Mouse (Mus musculus) forebrain, postnatal 0 days (tissue): ENCODE measurements around the gene Lyzl4. TPM values are rescaled to one million over a fixed set of nuclear protein-coding genes. Genes with fewer than 3 reads are reported as not detected.
"Not testable (repeated sequence)": the region's sequence is repeated elsewhere in the genome, so short reads cannot be mapped to it uniquely, and the experiment has no call there.

Experiments
- ATAC-seq: fragments of 200-750 bp; cut with Nextera tagmentation; 2 replicates; pipeline ENCODE4 v1.8.0; 2017; ENCODE audit warnings: mild to moderate bottlenecking, moderate library complexity
- DNase-seq: peaks from one replicate; pipeline ENCODE4 v3.0.0-alpha.2; 2015
- H3K27ac ChIP-seq: fragments of 300-500 bp; sonication (generic); 2 replicates; pipeline ENCODE4 v1.5.1; 2014; ENCODE audit warnings: low read depth, mild to moderate bottlenecking, antibody characterized with exemption, low read length, moderate library complexity, mixed read lengths
- H3K27me3 ChIP-seq: fragments of 300-500 bp; sonication (generic); 2 replicates; pipeline ENCODE4 v1.6.1; 2014; ENCODE audit warnings: mild to moderate bottlenecking, low read length, mixed read lengths; ENCODE audit not compliant: insufficient read depth
- H3K36me3 ChIP-seq: fragments of 300-500 bp; sonication (generic); 2 replicates; pipeline ENCODE4 v1.6.1; 2014; ENCODE audit warnings: mild to moderate bottlenecking, moderate library complexity; ENCODE audit not compliant: insufficient read depth
- H3K4me1 ChIP-seq: fragments of 300-500 bp; sonication (generic); 2 replicates; pipeline ENCODE4 v1.6.1; 2014; ENCODE audit warnings: antibody characterized with exemption; ENCODE audit not compliant: insufficient read depth
- H3K4me2 ChIP-seq: fragments of 300-500 bp; sonication (generic); 2 replicates; pipeline ENCODE4 v1.6.1; 2014; ENCODE audit warnings: low read depth, mild to moderate bottlenecking, moderate library complexity
- H3K4me3 ChIP-seq: fragments of 300-500 bp; sonication (generic); 2 replicates; pipeline ENCODE4 v1.5.1; 2014; ENCODE audit warnings: low read depth, low read length, mixed read lengths
- H3K9ac ChIP-seq: fragments of 300-500 bp; sonication (generic); 2 replicates; pipeline ENCODE4 v1.6.1; 2014; ENCODE audit warnings: mild to moderate bottlenecking
- H3K9me3 ChIP-seq: fragments of 300-500 bp; sonication (generic); 2 replicates; pipeline ENCODE4 v1.6.1; 2016; ENCODE audit warnings: low read length
- CTCF ChIP-seq: sonication (generic); IDR thresholded peaks from 2 replicates; pipeline ENCODE4 v1.5.1; 2016; ENCODE audit warnings: antibody characterized with exemption, control low read depth, low read depth
- WGBS: fragments of 180-500 bp; shearing (Covaris S2); extraction: QIAGEN DNeasy Blood & Tissue Kit; methylation state at CpG from one replicate; pipeline ENCODE4 v1.1.7; 2014; 5-methylcytosine and 5-hydroxymethylcytosine counted together
- polyA plus RNA-seq: library from polyadenylated mRNA; unstranded; fragments of >200 nt; fragmentation: Nextera tagmentation; extraction: Ambion mirVana; gene quantifications from 2 replicates; pipeline ENCODE4 v1.2.1, GENCODE M21; 2015
- total RNA-seq: library from RNA; depleted of rRNA; stranded (reverse); fragments of >200 nt; gene quantifications from 2 replicates; pipeline ENCODE4 v1.2.3, GENCODE M21; 2014

Gene Lyzl4
- total and polyA plus RNA-seq, 2 experiments from 2014 or later: not detected

DNA sequence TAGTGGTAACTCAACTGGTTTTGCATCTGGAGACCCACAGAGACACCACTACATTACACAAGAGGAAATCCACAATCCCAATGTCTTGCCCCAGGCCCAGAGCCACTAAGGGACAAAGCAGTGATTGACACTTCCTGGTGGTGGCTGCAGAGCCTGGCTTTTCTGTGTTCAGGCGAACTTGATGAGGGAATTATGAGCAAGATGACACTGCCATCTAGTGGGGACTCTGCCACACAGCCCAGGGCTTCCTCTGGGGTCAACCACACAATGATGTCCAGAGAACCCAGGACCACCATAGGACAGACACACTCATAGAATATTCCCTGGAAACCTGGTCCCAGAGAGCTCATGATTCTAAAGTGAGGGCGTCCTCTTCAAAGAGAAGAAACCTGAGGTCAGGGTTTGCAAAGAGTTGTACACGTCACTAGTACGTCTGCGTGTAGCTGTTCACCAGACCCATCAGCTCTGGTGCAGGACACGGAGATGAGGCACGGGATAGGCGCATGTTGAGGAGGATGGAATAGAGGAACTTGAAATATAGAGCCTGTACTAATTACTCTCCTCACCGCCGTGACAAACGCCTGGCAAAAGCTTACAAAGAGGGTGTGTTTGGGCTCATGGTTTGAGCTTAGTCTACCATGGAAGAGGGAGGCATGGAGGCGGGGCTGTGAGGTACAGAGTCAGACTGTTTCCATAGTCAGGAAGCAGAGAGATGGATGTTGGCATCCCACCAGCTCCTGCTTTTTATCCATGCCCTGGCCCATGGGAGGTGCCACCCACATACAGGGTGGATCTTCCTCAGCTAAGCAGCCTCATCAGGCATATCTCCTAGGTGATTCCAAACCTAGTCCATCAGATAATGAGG, 36.2 kb downstream of the Lyzl4 start:
- no peaks in the 10 kb centered on the region for H3K27me3 ChIP-seq
- H3K4me1 ChIP-seq: no peaks in the 10 kb centered on the region; the same call in 1 of the 2 replicates
- H3K4me2 ChIP-seq: no peak overlapping the region
- no peaks in the 10 kb centered on the region for H3K36me3 ChIP-seq
- no peaks in the 10 kb centered on the region for H3K9me3 ChIP-seq
- H3K27ac ChIP-seq: no peak overlapping the region
- peak; percentile 80 for ATAC-seq
- peak; percentile 89 for DNase-seq
- no peak overlapping the region for H3K9ac ChIP-seq
- 52% methylated on average over 12 of the region's 12 CpGs for WGBS
- peak; percentile 97 for TF ChIP-seq CTCF
- no peak overlapping the region for H3K4me3 ChIP-seq

DNA sequence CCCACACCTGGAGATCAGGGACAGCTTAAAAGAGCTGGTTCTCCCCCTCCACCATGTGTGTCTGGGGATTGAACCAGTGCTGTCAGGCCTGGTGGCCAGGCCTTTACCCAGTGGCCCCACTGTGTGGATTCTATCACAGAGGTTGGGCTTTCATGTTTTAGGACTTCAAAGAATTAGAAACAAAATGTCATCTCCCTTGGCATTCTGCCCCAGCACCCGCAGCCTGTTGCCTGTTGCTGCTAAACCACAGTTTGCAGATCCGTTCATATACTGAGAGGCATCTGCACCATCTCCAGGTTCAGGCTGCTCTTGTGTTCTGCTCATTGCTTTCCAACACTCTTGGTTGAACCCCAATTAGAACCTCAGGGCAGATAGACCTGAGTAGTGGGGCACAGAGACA, 39.5 kb downstream of the Lyzl4 start:
- Histone ChIP-seq H3K4me3 (no peak overlapping the region), H3K27me3 (no peaks in the 10 kb centered on the region), H3K4me1 (peaks cover 9% of the 10 kb centered on the region; the same call in 1 of the 2 replicates), H3K4me2 (no peak overlapping the region), H3K36me3 (no peaks in the 10 kb centered on the region), H3K9me3 (no peaks in the 10 kb centered on the region), H3K9ac (no peak overlapping the region), H3K27ac (no peak overlapping the region)
- DNase-seq (no peak), ATAC-seq (no peak)
- WGBS: 68% methylated on average over 2 of the region's 2 CpGs
- TF ChIP-seq CTCF: no peak

DNA sequence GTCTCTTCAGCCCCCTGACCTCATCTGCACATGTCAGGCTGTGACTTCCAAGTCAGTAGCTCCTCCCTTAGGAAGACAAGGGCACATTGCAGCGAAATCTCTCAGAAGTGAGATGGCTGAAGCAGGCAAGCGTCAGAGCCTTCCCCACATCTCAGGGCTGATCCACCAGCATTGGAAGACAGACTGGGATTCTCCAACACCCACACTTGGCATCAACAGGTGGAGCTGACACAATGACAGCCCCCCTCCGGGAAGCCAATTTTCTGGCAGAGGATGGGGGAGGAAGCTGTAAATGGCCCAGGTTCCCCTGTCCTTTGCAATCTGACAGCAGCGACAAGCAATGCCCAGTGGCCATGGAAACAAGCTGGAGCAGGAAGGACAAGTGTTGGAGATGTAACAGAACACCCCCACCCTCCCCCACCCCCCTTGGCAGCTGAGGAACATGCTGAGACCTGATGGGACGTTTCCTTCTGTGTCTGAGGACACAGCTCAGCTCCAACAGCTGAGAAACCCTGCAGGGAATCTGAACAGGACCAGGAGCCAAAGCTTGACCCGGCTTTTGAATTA, 41.0 kb downstream of the Lyzl4 start:
- WGBS: 35% methylated on average over 6 of the region's 6 CpGs
- Histone ChIP-seq H3K4me1 (peaks cover 9% of the 10 kb centered on the region; the same call in 1 of the 2 replicates), H3K4me2 (no peak overlapping the region), H3K27me3 (no peaks in the 10 kb centered on the region), H3K4me3 (no peak overlapping the region), H3K36me3 (no peaks in the 10 kb centered on the region), H3K27ac (peak overlapping the region; percentile 62; the same call in 1 of the 2 replicates), H3K9ac (no peak overlapping the region), H3K9me3 (no peaks in the 10 kb centered on the region)
- DNase-seq (peak; percentile 56), ATAC-seq (peak; percentile 61)
- no peak for TF ChIP-seq CTCF

DNA sequence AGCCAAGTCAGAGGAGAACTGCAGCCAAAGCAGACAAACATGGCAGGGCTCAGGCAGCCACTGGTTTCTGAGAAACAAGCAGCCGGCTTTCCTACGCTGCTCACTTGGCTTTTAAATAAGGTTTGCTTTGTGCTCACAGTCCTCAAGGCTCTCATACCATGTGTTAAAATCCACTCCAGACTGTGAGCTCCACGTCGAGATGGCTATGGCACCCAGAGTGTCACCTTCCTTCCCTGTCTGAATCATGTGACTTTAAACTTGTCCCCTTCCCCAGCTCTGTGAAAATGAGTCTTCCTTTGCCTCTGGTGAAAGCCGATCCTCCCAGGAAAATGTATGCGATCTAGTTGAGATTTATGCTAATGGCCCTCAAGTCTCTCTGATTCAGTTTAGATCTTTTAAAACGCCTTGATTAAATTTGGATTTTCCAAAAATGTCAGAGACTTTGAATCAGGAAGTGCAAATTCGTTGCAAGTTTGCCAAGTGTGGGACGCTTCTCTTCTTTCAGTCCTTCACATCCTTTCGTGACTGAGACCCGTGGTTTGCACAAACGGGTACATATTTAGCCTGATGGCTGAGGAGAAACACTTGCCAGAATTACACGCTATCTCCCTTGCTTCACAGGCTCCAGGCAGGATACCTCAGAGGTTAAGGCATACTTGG, 41.6 kb downstream of the Lyzl4 start:
- Histone ChIP-seq H3K9me3 (no peaks in the 10 kb centered on the region), H3K4me1 (peaks cover 9% of the 10 kb centered on the region; the same call in 1 of the 2 replicates), H3K27me3 (no peaks in the 10 kb centered on the region), H3K4me3 (no peak overlapping the region), H3K36me3 (no peaks in the 10 kb centered on the region), H3K4me2 (no peak overlapping the region), H3K27ac (peak overlapping the region; percentile 62), H3K9ac (no peak overlapping the region)
- ATAC-seq (peak; percentile 59), DNase-seq (peak; percentile 59)
- 21% methylated on average over 13 of the region's 13 CpGs for WGBS
- TF ChIP-seq CTCF: no peak

DNA sequence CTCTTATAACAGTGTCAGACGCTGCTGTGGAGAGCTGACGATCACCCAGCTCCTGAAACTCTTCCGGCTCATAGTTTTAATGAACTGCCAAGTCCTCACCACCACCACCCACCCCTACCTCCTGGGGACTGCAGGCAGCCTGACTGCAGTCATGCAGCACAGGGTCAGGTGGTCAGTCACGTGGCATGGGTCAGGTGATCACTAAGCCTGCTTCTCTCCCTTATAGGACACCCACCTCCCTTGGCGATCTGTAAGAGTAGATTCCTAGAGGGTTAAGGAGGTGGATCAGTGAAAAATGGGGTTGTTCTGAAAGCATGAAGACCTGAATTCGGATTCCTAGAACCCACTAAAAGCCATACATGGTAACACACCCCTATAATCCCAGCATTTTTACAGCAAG, 42.3 kb downstream of the Lyzl4 start:
- Histone ChIP-seq H3K4me3 (no peak overlapping the region), H3K4me2 (no peak overlapping the region), H3K27me3 (no peaks in the 10 kb centered on the region), H3K36me3 (no peaks in the 10 kb centered on the region), H3K9ac (no peak overlapping the region), H3K9me3 (no peaks in the 10 kb centered on the region), H3K27ac (peak overlapping the region; percentile 62; the same call in 1 of the 2 replicates), H3K4me1 (peaks cover 9% of the 10 kb centered on the region; the same call in 1 of the 2 replicates)
- ATAC-seq (no peak), DNase-seq (no peak)
- no peak for TF ChIP-seq CTCF
- 70% methylated on average over 6 of the region's 6 CpGs for WGBS

DNA sequence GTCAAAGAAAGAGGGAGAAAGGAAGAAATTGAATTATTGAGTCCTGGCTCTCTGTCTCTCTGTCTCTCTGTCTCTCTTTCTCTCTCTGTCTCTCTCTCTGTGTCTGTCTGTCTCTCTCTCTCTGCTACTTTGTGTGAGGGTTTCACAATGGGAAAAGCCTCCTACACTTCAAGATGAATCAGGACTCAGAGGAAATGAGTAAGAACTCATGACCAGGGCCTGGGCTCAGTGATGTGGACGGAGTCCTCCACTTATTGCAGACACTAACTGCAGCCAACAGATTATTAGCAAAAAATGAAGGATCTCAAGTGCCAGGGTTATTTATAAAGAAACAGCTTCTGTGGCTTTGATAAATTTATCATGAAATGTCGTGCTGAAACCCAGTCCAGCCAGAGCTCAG, 43.8 kb downstream of the Lyzl4 start:
- H3K27me3 ChIP-seq: no peaks in the 10 kb centered on the region
- H3K9ac ChIP-seq: no peak overlapping the region
- WGBS: 81% methylated on average over 2 of the region's 2 CpGs

DNA sequence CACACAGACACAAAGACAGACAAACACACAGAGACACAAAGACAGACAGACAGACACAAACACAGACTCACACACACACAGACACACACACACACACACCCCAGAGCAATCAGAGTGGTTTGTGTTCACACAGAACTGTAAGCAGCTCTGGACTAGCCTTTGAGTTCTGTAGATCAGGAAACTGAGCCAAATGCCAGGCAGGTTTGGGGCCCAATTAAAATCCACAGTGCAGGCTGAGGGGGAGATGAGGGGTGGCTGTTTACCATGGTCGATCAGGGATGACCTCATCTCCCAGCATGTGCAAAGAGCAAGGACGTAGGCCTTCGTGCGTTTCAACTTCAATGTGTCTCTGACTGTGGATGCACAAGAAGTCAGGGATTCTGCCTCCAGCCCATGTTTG, 47.1 kb downstream of the Lyzl4 start:
- Histone ChIP-seq H3K9me3 (no peaks in the 10 kb centered on the region), H3K27ac (no peak overlapping the region), H3K27me3 (no peaks in the 10 kb centered on the region), H3K4me1 (peaks cover 10% of the 10 kb centered on the region; the same call in 1 of the 2 replicates), H3K36me3 (no peaks in the 10 kb centered on the region), H3K4me3 (no peak overlapping the region), H3K9ac (no peak overlapping the region), H3K4me2 (no peak overlapping the region)
- 27% methylated on average over 4 of the region's 4 CpGs for WGBS
- ATAC-seq (0 out of 2 replicates have a peak, but pooled peaks have one; percentile 19), DNase-seq (peak; percentile 4)
- TF ChIP-seq CTCF: no peak

More for the DNA sequence above, 43.8 kb downstream of the Lyzl4 start:
- H3K4me1 ChIP-seq: peaks cover 9% of the 10 kb centered on the region; the same call in 1 of the 2 replicates
- H3K9me3 ChIP-seq: no peaks in the 10 kb centered on the region
- H3K4me3 ChIP-seq: no peak overlapping the region
- no peaks in the 10 kb centered on the region for H3K36me3 ChIP-seq
- DNase-seq: no peak
- no peak for ATAC-seq
- no peak for TF ChIP-seq CTCF
- H3K4me2 ChIP-seq: no peak overlapping the region
- no peak overlapping the region for H3K27ac ChIP-seq

DNA sequence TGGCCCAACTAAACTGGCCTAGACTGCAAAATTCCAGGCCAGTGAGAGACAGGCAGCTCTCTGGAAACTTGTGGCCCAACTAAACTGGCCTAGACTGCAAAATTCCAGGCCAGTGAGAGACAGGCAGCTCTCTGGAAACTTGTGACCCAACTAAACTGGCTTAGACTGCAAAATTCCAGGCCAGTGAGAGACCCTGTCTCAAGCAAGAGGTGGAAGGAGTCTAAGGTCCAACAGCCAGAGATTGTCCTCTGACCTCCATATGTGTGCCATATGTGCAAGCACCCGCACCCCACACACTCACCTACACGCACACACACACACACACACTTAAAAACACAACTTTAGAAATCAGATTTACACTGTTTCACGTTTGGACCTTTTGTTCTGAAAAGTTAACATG, 48.1 kb downstream of the Lyzl4 start:
- not testable (repeated sequence) for H3K4me2 ChIP-seq, ATAC-seq, H3K4me3 ChIP-seq, H3K27me3 ChIP-seq, H3K27ac ChIP-seq, H3K9me3 ChIP-seq, H3K36me3 ChIP-seq, H3K9ac ChIP-seq, H3K4me1 ChIP-seq, DNase-seq
- WGBS: 83% methylated on average over 3 of the region's 3 CpGs
